Mouse (Mus musculus): ENCODE data around the gene Phyh. TPM values are rescaled to one million over a fixed set of nuclear protein-coding genes. Genes with fewer than 3 reads are reported as not detected.

Gene Phyh
- 100 to 1,000 TPM in 1 of 2 experiments, 10 to 100 TPM in 1; 85.1 to 132 TPM for total RNA-seq (2021)
- long read RNA-seq, experiment 1, transcript Phyh-201 (9 exons, 1,438 nt), result major isoform, 107 of 118 reads
- long read RNA-seq, experiment 1, partial matches to known transcripts, result 2 of 118 reads
- long read RNA-seq, experiment 1, other reads (novel, unspliced or antisense), result 8 of 118 reads
- long read RNA-seq, experiment 2, transcript Phyh-201 (9 exons, 1,438 nt), result major isoform, 128 of 143 reads
- long read RNA-seq, experiment 2, partial matches to known transcripts, result 2 of 143 reads
- long read RNA-seq, experiment 2, other reads (novel, unspliced or antisense), result 12 of 143 reads

DNA sequence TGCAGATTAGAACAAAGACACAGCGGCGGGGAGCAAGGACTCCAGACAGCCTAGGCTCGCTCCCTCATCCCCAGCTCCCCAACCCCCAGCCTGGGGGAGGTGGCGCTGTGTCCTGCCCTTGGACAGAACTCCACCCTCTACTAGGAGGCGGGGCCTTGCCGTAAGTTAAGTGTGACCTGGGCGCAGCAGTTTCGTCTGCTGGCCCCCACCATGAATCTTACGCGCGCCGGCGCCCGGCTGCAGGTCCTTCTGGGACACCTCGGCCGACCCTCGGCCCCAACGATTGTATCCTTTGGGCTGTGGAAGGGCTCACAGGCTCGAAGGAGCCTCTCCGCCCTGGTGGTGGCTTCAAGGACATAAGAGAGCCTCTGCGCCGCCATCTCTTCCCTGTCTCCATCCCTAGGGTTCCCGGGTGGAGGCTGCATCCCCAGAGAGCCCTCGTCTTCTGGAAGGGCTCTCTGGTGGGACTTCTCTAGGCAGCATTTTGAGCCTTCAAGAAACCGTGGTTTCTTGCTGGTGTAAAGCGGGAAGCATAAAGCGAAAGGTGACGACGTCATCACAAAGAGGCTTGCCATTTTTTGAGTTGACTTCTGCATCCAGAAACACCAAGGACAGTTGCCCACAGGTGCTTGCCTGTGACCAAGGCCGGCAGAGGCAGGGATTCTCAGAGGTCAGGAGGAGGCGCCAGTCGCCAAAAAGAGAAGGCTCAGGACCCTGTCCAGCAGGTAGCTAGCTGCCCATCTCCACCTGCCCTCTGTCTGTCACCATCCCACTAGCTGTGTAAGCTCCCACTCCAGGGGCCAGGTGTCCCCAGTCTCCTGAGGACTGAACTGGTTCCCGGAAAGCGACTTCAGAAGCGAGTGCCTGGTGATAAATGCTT, at the start of gene Phyh:
Gene Phyh, plus strand, starts transcription at position 160 of the 880 bp plus-strand sequence.
- peak; percentile 89 for DNase-seq
- intact Hi-C loops (cut with DNase I; ENCODE audit: low total_unique reads), result loop anchor here (5.0 kb wide), 1 partner anchor 108 kb away; no protein-coding TSS in a partner anchor

DNA sequence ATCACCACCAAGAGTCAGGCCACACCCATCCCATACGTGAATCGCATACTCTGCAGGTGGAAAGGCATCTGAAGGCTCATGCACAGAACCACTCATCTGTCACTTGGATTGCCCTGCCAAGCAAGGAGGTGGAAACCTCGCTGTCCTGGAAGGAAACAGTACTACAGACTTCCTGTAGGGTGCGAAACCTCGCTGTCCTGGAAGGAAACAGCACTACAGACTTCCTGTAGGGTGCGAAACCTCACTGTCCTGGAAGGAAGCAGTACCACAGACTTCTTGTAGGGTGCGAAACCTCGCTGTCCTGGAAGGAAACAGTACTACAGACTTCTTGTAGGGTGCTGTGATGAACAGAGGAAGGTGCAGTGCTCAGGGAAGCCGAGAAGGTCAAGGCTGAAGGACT, 46.1 kb upstream of the Phyh start:
- DNase-seq, result no peak

GRCm38 (mm10) chr2:4873331-4873730, 45.5 kb upstream of the Phyh start:
- intact Hi-C loops (cut with DNase I; ENCODE audit: low total_unique reads), result no loop called here
- DNase-seq, result no peak

More for the DNA sequence above, 46.1 kb upstream of the Phyh start:
- intact Hi-C loops (cut with DNase I; ENCODE audit: low total_unique reads), result no loop called here

GRCm38 (mm10) chr2:4875090-4875489, 43.7 kb upstream of the Phyh start:
- no peak for DNase-seq
- intact Hi-C loops (cut with DNase I; ENCODE audit: low total_unique reads), result no loop called here

- DNase-seq, result no peak
- intact Hi-C loops (cut with DNase I; ENCODE audit: low total_unique reads), result no loop called here
Observed at GRCm38 (mm10) chr2:4876131-4876530, 42.7 kb upstream of the Phyh start.

DNA sequence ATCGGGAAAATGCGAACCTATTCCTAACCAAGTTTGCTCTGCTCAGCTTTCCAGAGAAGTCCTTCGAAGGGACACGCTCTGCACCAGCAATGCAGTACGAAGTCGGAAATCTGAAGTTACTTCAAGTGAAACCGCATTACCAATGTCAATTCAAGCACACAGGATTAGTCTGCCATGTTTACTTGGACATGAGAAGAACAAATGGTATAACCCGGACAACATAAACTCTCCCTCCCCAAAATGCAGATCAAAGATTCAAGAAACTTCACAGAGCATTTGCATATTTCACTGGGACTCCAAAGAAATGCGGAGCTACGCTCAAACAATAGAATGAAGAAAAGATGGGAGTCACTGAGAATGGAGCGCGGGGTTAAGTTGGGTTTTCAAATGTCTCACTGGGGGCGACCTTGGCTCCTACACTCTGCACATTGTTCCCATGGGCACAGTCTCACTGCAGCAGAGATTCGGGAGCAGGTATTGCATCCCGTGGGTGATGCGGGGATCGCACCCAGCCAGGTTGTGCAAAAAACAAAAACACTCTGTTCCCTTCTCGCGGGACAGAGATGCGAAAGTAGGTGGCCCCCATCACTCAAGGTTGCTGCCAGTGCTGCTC, 38.0 kb upstream of the Phyh start:
- no peak for DNase-seq
- intact Hi-C loops (cut with DNase I; ENCODE audit: low total_unique reads), result no loop called here

DNA sequence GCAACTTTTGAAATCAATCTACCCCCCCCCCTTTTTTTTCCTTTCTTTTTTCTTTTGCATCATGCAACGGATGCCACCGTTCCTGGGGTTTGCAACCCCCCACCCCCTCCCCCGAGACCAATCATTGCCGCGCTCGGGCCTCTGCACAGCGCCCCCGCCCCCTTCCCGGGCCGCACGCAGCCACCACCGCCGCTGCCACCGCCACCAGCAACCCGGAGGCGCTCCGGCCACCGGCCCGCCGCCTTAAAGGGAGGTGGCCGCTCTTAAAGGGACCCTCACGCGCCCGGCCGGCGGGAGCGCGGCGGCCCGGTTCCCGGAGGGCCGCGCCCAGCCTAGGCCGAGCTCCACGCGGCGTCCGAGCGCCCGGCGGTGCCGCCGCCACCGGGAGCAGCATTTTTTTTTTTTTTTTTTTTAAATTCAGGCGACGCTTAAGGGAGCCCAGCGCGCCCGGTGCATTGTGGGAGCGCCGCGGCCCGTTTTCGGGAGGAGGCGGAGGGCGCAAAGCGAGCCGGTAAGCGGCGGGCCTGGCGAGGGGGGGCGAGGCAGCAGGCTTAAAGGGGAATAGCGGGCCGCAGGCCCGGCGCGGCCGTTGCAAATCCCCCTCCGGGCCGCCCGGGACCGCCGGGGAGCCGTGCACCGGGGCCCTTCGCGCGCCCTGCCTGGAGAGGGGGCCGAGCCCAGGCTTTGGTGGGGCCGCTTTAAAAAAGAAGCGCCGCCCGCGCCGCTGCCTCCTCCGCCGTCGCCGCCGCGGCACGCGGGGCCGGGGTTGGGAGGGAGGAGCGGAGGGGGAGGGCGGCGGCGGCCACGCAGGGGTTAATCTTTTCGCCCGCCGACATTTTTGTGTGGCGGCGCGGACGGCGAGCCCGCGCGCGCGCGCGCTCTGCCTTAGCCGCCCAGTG, 37.2 kb upstream of the Phyh start, which contains the start of gene Sephs1:
Gene Sephs1, plus strand, starts transcription at position 215 of the 899 bp plus-strand sequence.
- intact Hi-C loops (cut with DNase I; ENCODE audit: low total_unique reads), result no loop called here
- DNase-seq, result peak; percentile 88

- peak; percentile 56 for DNase-seq
- intact Hi-C loops (cut with DNase I; ENCODE audit: low total_unique reads), result no loop called here
Observed at GRCm38 (mm10) chr2:4882249-4882791, 36.5 kb upstream of the Phyh start.

- intact Hi-C loops (cut with DNase I; ENCODE audit: low total_unique reads), result no loop called here
- no peak for DNase-seq
Observed at GRCm38 (mm10) chr2:4883009-4883704, 35.7 kb upstream of the Phyh start.

DNA sequence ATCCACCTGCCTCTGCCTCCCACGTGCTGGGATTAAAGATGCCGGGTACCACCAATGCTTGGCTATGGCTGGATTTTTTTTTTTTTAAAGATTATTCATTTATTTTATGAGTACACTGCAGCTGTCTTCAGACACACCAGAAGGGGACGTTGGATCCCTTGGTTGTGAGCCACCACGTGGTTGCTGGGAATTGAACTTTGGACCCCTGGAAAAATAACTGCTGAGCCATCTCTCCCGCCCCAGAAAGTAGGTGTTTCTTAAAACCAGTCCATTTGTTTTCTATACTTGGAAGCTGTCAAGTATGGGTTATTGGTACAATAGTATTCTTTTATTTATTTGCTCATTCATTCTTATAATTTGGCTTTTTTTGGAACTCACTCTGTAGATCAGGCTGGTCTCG, 31.9 kb upstream of the Phyh start:
- intact Hi-C loops (cut with DNase I; ENCODE audit: low total_unique reads), result no loop called here
- no peak for DNase-seq

DNA sequence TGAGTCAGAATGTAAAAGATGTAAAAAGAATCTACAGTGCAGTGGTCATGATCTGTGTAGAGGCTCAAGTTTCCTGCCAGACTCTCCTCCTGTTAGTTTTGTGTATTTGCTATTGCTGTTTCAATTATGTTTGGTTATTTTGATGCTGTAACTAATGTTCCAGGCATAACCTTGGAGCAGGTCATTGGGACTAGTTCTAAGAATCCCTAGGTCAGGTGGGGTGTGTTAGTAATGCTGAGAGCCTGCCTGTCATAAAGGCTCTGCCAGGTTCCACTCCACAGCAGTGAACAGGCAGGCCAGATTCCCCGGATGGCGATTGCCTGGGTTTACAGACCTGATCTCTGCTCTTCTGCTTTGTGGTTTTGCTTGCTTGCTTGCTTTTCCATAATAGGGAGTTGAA, 23.2 kb upstream of the Phyh start:
- DNase-seq, result no peak
- intact Hi-C loops (cut with DNase I; ENCODE audit: low total_unique reads), result no loop called here

- DNase-seq, result no peak
- intact Hi-C loops (cut with DNase I; ENCODE audit: low total_unique reads), result no loop called here
Observed at GRCm38 (mm10) chr2:4896970-4897369, 21.8 kb upstream of the Phyh start.

- DNase-seq, result no peak
- intact Hi-C loops (cut with DNase I; ENCODE audit: low total_unique reads), result no loop called here
Observed at GRCm38 (mm10) chr2:4900624-4901023, 18.2 kb upstream of the Phyh start.

- no peak for DNase-seq
- intact Hi-C loops (cut with DNase I; ENCODE audit: low total_unique reads), result no loop called here
Observed at GRCm38 (mm10) chr2:4902346-4902745, 16.5 kb upstream of the Phyh start.

DNA sequence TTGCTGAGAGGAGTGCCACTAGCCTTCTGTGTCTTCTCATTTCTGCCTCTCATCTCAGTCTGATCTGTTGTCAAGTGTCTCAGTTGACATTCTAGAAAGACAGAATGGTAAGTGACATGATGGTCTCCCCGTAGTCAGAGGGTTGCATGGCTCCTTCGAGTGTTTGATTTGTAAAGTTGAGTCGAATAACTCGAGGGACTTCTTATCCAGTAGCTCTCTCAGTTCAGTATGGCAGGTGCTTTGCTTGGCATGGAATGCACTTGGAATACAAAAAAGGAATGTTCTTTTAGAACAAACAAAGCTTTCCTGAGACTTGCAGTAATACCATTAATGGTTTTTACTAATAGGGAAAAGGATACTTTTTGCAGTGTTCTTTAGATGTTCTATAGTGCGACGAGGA, 11.7 kb upstream of the Phyh start:
- intact Hi-C loops (cut with DNase I; ENCODE audit: low total_unique reads), result no loop called here
- no peak for DNase-seq

DNA sequence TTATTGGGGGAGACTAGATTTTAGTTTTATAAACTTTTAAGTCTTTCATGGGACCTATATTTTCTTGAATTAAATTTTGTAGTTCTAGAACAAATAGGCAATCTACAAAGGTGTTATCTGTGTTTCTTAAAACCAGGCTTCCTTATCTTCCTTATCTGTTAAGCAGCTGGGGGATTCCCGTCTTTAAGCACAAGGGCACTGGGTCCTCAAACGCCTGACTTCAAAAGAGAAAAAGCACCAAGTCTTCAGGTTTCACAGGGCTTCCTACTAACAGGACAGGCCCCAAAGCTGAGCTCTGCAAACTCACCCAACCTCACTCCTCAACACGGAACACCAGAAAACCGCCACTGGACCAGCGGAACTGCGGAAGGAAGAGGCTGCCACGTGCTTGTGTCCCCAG, 10.9 kb upstream of the Phyh start:
- DNase-seq, result no peak
- intact Hi-C loops (cut with DNase I; ENCODE audit: low total_unique reads), result no loop called here

DNA sequence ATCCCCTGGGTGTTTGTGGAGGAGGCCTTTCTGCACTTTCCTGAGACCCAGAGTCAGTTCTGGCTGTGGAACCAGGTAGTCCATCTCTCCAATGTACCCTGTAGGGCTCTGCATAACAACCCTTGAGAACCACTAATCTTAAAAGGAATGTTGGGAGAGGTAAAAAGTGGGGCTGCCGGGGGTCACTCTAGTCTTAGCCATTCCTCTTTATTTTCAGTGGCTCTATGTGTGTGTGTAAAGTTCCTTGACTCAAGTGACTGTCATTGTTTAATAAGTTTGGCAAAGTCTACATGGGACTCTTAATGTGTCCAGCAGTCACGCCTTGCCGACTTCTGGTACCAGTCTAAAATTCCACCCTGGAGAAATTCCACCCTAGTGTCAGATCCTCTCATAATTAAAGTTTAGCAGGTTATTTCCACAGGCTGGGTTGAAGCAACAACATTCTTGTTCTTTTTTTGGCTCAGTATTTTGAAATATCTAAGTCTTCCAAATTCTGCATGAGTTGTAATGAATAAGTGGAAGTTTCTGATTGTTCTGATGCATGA, 10.0 kb upstream of the Phyh start:
- DNase-seq, result no peak
- intact Hi-C loops (cut with DNase I; ENCODE audit: low total_unique reads), result no loop called here

GRCm38 (mm10) chr2:4909909-4910308, 8.9 kb upstream of the Phyh start:
- intact Hi-C loops (cut with DNase I; ENCODE audit: low total_unique reads), result no loop called here
- no peak for DNase-seq
